Mouse (Mus musculus) kidney, postnatal 4 days (tissue): ENCODE measurements around the gene 4930402F06Rik.

Experiments
- DNase-seq, 2 experiments: peaks; one replicate each; pipeline ENCODE4 v3.0.0; 2021; ENCODE audit warnings: mixed read lengths in 2 of 2

The 4930402F06Rik gene

GRCm38 (mm10) chr2:35416473-35416872 lies 19.5 kb upstream of the 4930402F06Rik start:
- DNase-seq = no peak

GRCm38 (mm10) chr2:35412810-35413209 lies 15.8 kb upstream of the 4930402F06Rik start:
- DNase-seq = no peak

- no peak for DNase-seq
Measured at GRCm38 (mm10) chr2:35412246-35412645, 15.3 kb upstream of the 4930402F06Rik start.

GRCm38 (mm10) chr2:35411640-35412190 lies 14.7 kb upstream of the 4930402F06Rik start:
- no peak for DNase-seq

DNA sequence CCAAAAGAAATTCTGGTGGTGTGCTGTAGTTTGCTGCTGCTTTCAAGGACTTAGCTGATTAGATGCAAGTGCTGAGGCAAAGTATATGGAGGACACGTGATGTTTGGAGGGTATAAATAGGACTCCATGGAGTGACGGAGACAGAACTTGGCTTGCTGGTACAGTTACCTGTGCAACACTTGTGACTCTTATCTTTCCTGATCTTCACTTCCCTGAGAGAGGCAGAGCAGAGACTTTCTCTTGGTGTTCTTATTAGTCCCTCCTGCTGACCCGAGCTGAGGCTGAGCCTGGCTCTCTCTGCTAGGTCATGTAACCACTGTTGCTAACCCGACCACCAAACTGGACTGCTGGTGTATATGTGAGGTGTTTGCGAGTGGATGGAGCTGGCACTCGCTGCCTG lies 12.5 kb upstream of the 4930402F06Rik start:
- DNase-seq = no peak

DNA sequence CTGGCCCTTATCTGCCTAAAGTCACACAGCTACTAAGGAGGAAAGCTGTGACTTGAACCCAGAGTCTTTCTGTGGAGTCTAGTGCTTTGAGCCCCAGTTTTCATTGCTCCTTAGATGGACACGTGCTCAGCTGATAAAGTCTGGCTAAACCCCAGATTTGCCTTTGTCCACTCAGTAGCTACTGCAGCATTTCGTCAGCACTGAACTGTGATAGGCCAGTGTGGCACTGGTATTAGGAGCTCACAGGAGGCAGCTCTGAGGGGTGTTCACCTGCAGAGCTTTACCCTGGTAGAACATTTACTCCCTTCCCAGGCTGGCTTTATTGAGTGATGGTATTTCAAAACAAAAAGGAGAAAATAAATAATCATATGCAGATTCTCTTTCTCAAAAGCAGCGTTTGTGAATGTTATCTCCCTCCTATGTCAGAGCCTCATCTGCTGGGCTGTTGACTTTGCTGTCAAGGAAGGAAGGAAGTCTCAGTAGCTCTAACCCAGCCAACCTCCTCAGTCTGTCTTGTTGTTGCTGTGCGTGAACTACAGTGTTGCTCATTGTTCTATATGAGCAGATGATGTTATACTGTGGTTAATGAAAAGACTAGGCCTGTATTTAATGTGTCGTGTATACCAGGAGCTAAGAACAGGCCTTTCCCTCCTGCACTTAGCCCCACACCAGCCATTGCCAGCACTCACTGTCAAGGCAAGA lies 11.6 kb upstream of the 4930402F06Rik start:
- DNase-seq = no peak

DNA sequence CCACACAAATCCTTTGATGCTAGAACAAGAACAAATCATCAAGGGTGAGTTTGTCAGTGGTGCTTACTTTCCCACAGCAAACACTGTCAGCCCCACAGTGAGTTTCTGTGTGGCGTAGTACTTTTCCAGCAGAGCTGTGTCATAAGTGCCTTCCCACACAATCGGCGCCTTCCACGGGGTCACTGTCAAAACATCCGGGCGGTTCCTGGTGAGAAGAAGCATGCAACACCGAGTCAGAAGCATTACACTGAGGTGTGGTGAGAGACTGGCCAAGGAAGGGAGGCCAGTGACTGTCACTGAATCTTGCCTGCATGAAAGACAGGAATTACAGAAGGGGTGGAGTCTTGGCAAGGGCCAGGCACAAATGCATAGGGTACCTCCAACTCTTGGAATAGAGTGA lies 10.9 kb upstream of the 4930402F06Rik start:
- no peak for DNase-seq

DNA sequence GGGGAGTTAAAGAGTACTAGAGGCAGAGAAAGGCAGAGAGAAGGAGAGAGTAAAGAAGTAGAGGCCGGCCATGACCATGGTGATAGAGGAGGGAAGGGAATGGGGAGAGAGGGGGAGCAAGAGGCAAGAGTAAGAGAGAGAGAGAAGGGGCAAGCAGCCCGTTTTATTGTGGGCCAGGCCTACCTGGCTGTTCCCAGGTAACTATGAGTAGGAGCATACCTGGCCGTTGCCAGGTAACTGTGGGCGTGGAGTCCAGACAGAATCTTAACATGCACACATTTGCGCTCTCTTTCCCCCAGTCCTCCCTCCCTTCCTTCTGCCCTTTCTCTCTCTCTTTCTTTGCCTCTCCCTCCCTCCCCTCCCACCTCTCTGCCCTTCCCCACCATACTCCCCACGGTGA lies 10.3 kb upstream of the 4930402F06Rik start:
- DNase-seq = no peak

GRCm38 (mm10) chr2:35406611-35407010 lies 9.6 kb upstream of the 4930402F06Rik start:
- no peak for DNase-seq

DNA sequence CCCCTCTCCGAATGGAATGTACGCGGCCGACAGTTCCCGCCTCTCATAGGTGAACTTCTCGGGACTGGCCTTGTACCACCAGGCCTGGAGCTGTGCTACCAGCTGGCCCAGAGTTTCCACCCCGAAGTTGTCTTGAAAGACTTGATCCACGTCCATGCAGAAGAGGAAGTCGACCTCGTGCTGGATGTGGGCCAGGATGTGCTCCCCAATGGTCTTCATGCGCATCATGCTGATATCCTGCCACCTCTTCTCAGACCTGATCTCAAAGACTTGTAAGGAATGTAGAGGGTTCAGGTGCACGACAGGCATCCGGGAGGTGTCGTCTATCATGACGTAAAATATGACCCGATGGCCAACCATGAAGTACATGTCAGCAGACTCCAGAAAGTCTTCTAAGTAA lies 5.4 kb upstream of the 4930402F06Rik start:
- no peak for DNase-seq

GRCm38 (mm10) chr2:35400739-35401138 lies 3.8 kb upstream of the 4930402F06Rik start:
- no peak for DNase-seq

GRCm38 (mm10) chr2:35398184-35398828 lies 1.3 kb upstream of the 4930402F06Rik start:
- DNase-seq = peak in 1 of 2 experiments; percentile 39

DNA sequence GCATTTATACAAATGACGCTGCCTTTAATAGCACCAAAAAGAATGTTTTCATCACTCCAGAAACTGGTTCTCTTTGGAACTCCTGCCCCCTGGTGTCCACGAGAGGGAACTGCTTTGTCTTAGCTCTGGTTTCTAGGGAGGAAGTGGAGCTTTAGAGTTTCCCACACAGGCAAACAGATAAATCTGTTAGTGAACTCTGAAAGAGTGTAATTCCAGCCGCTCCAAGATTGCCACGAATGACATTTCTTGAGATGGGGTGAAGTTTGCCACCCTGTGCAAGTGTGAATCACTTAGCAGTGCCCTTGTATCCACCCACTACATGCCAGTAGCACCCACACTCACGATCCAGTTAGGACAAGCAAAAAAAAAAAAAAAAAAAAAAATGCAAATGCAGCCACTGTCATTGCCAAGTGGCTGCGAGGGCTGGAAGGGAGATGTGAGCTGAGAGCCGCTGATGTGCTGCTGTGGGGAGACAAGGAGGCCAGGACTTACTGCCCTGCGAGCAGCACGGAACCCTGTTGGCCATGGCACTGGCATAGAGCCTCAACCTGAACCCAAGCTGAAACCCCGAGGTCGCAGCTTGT lies 707 bp upstream of the 4930402F06Rik start:
- peak; percentile 81 to 83 for DNase-seq

- DNase-seq = no peak
Measured at GRCm38 (mm10) chr2:35385441-35385871, 11.5 kb downstream of the 4930402F06Rik start.

- no peak for DNase-seq
Measured at GRCm38 (mm10) chr2:35379306-35379705, 17.7 kb downstream of the 4930402F06Rik start.

DNA sequence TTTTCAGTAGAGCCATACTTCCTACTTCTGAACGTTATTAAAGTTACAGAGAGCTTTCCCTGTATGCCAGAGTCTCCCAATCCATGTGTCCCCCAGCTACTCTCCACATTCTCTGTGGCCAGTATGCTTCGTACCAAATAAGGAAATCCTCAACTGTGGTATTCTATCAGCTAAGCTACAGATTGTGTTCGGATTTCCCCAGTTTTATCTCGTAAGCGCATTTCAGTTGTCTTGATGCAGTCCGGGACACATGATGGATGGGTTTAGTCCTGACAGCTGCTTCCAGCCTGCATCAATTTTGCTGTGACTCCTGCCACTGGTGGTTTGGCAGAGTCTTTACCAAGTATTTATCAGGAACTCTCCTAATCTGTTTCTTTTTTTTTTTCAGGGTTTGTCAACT lies 19.4 kb downstream of the 4930402F06Rik start:
- DNase-seq = peak in 1 of 2 experiments; percentile 13

- DNase-seq = peak; percentile 62 to 63
Measured at GRCm38 (mm10) chr2:35373003-35373402, 24.0 kb downstream of the 4930402F06Rik start.

GRCm38 (mm10) chr2:35370686-35371085 lies 26.3 kb downstream of the 4930402F06Rik start:
- DNase-seq = no peak

GRCm38 (mm10) chr2:35367629-35368028 lies 29.3 kb downstream of the 4930402F06Rik start, which contains the start of gene 4930568D16Rik:
TSS of gene 4930568D16Rik (minus strand) at chr2:35367729.
- no peak for DNase-seq

DNA sequence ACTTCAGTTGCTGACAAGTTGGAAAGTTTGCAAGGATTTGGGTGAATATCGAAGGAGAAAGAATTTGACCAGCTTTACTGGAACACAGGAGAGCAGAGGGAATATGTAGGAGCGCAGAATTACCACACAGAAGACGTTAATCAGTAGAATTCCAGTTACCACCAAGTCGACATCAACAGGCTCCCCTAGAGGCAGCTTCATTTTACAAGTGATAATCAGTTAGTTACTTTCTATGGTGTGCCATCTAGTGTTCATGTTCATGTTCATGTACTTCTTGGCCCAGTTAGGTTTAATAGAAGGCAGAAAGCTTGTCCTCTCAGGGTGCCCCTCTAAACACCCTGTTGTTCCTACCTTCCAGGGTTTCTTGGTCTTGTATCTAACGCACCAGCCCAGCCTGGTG lies 47.8 kb downstream of the 4930402F06Rik start:
- no peak for DNase-seq

DNA sequence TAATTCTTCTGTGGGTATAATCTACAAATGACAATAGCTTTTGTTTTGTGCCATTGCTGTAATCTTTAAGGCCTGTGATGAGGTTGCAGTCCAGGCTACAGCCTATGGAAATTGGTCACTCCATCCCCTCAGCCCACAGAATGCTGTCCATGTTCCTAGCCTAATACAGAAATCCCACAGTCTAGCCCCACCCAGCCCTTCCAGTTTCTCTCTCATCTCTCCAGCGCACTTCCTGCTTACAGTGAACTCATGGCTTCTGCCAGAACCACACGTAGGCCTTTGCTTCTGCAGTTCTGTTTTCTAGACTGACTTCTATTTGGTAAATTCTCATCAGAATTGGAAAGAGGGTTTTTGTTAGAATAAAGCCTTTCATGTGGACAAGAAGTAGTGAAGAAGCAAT lies 51.0 kb downstream of the 4930402F06Rik start:
- no peak for DNase-seq

DNA sequence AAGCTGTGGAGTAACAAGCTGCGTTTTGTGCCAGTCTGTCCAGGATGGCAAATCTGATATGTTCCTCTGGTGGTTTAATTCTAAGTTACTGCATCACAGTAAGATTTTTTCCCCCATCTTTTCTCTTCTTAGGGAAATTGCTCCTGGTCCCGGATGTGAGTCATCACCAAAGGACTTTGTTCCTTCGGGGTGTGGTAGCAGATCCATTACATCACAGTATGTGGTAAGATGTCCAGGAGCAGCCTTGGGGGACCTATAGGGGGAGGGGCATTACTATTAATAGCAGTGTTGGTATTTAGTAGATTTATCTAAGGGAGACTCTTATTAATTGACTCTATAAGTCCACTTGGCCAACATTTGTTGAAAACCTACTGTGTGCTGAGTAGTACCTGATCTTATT lies 54.4 kb downstream of the 4930402F06Rik start:
- no peak for DNase-seq

DNA sequence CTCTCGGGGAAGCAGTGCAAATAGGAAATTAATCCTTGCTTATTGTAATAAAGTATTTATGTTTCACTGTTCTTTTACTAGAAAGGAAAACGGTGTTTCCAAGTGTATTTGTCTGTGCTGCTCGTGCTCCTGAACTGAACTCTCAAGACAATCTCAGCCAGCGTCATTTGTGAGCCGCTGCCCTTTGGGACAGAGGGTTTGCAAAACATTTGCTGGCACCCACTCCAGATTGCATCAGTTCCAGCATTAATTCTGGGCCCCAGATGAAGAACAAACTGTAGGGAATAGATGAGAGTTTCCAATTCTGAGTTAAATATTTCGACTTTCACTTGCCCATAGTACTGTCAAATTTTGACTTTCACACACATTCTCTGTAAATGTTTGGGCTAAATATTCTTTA lies 58.3 kb downstream of the 4930402F06Rik start:
- peak in 1 of 2 experiments; percentile 22 for DNase-seq

- DNase-seq = no peak
Measured at GRCm38 (mm10) chr2:35338036-35338435, 58.9 kb downstream of the 4930402F06Rik start.
